Mouse (Mus musculus): ENCODE measurements around the gene Areg. TPM values are rescaled to one million over a fixed set of nuclear protein-coding genes. Genes with fewer than 3 reads are reported as not detected.
A peak's percentile ranks its signal among the peaks of the same experiment; 100 is the strongest.

Gene Areg
- polyA plus RNA-seq (2012; rRNA removed) = 12.1 and 23.0 TPM in 2 replicates

DNA sequence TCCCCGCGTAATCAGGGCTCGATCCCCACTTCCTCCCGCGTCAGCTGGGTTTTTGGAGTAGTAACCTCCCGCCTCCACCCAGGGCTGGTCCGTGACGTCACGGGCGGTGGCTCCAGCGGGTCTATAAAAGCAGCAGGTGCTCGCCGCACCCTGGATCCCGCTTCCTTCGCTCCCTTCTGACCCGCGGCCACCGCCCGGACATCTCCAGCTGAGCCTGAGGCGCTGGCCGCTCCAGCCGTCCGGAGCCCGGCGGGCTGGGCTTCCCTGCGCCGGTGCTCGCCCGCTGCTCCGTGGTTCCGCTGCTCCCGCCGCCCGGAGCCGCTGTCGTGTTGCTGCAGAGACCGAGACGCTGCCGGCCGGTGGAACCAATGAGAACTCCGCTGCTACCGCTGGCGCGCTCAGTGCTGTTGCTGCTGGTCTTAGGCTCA lies at the start of gene Areg:
Gene Areg (plus strand): TSS at position 154 of the 428 bp plus-strand sequence.
- Histone ChIP-seq H3K27ac (ENCODE audit: insufficient read depth, low read depth, low read length) (no peak within 1 kb of the TSS), H3K4me1 (ENCODE audit: control insufficient read depth, insufficient read depth, insufficient read length, low read length) (peaks cover 2% of the 10 kb centered on the region; the same call in 1 of the 2 replicates), H3K36me3 (ENCODE audit: control insufficient read depth, insufficient read depth, low read length) (peaks cover 1% of the 10 kb centered on the region; the same call in 1 of the 2 replicates), H3K4me3 (ENCODE audit: low read depth, low read length) (peak within 1 kb of the TSS; percentile 73), H3K27me3 (ENCODE audit: control insufficient read depth, insufficient read depth, low read length) (no peaks in the 10 kb centered on the region)
- WGBS = under 1% methylated on average over 44 of the region's 44 CpGs
- TF ChIP-seq CTCF (IDR thresholded peaks at IDR 0.05; ENCODE audit: extremely low read depth, insufficient read length, insufficient replicate concordance, low read depth, low read length) (no peak), POLR2A (IDR thresholded peaks at IDR 0.05; ENCODE audit: low read depth, low read length) (peak; percentile 32; the same call in 1 of the 2 replicates)

DNA sequence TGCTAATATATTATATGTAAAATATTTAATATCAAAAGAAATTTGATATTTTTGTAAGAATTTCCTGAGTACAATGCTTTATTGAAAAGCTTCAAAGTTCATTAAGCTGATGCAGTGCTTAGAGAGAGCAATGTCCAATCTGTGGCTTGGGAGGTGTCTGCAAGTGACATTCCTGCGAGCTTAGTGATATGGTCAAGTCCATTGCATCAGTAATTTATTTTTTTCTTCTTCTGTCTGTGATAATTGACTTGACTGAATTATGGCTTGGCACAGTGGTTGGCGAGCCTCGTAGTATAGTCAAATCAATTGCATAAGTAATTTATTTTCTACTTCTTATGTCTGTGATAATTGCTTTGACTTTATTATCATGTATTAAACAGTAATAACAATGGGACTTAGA lies 49.1 kb upstream of the Areg start:
- H3K4me1 ChIP-seq (ENCODE audit: control insufficient read depth, insufficient read depth, insufficient read length, low read length) = 0 out of 2 replicates have a peak, but pooled peaks cover 3% of the 10 kb centered on the region
- H3K4me3 ChIP-seq (ENCODE audit: low read depth, low read length) = no peak overlapping the region
- H3K27me3 ChIP-seq (ENCODE audit: control insufficient read depth, insufficient read depth, low read length) = no peaks in the 10 kb centered on the region
- TF ChIP-seq CTCF (IDR thresholded peaks at IDR 0.05; ENCODE audit: extremely low read depth, insufficient read length, insufficient replicate concordance, low read depth, low read length) (no peak), POLR2A (IDR thresholded peaks at IDR 0.05; ENCODE audit: low read depth, low read length) (no peak)
- WGBS = 39% methylated on average over 3 of the region's 3 CpGs
- peaks cover 9% of the 10 kb centered on the region for H3K36me3 ChIP-seq (ENCODE audit: control insufficient read depth, insufficient read depth, low read length)
- H3K27ac ChIP-seq (ENCODE audit: insufficient read depth, low read depth, low read length) = no peak overlapping the region

GRCm38 (mm10) chr5:91097911-91098614 lies 41.3 kb upstream of the Areg start:
- Histone ChIP-seq H3K27me3 (ENCODE audit: control insufficient read depth, insufficient read depth, low read length) (no peaks in the 10 kb centered on the region), H3K4me1 (ENCODE audit: control insufficient read depth, insufficient read depth, insufficient read length, low read length) (peaks cover 4% of the 10 kb centered on the region; the same call in 1 of the 2 replicates), H3K36me3 (ENCODE audit: control insufficient read depth, insufficient read depth, low read length) (no peaks in the 10 kb centered on the region), H3K4me3 (ENCODE audit: low read depth, low read length) (no peak overlapping the region), H3K27ac (ENCODE audit: insufficient read depth, low read depth, low read length) (no peak overlapping the region; the same call in 1 of the 2 replicates)
- TF ChIP-seq CTCF (IDR thresholded peaks at IDR 0.05; ENCODE audit: extremely low read depth, insufficient read length, insufficient replicate concordance, low read depth, low read length) = no peak
- TF ChIP-seq POLR2A (IDR thresholded peaks at IDR 0.05; ENCODE audit: low read depth, low read length) = no peak
- 31% methylated on average over 10 of the region's 10 CpGs for WGBS

DNA sequence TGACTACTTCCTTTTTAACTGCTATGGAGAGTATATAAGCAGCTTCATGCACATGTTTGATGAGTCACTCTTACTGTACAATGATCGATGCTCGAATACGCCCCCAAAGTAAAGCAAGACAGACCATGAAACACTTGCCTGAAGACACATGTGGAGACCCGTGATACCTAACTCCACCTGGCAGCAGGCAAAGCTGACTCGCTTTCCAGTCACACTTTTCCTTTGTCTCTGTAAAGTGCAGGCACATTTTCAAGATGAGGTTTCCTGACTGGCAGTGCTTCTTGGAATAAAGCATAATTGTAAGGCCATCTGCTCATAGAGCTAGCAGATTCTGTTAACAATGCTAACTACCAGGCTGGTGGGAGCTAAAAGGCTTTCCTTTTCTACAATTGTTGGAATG lies 37.7 kb upstream of the Areg start:
- H3K4me1 ChIP-seq (ENCODE audit: control insufficient read depth, insufficient read depth, insufficient read length, low read length) = peaks cover 4% of the 10 kb centered on the region; the same call in 1 of the 2 replicates
- WGBS = 94% methylated on average over 5 of the region's 5 CpGs
- H3K27me3 ChIP-seq (ENCODE audit: control insufficient read depth, insufficient read depth, low read length) = no peaks in the 10 kb centered on the region
- no peaks in the 10 kb centered on the region for H3K36me3 ChIP-seq (ENCODE audit: control insufficient read depth, insufficient read depth, low read length)
- H3K4me3 ChIP-seq (ENCODE audit: low read depth, low read length) = no peak overlapping the region
- no peak for TF ChIP-seq CTCF (IDR thresholded peaks at IDR 0.05; ENCODE audit: extremely low read depth, insufficient read length, insufficient replicate concordance, low read depth, low read length)
- TF ChIP-seq POLR2A (IDR thresholded peaks at IDR 0.05; ENCODE audit: low read depth, low read length) = no peak
- H3K27ac ChIP-seq (ENCODE audit: insufficient read depth, low read depth, low read length) = no peak overlapping the region

DNA sequence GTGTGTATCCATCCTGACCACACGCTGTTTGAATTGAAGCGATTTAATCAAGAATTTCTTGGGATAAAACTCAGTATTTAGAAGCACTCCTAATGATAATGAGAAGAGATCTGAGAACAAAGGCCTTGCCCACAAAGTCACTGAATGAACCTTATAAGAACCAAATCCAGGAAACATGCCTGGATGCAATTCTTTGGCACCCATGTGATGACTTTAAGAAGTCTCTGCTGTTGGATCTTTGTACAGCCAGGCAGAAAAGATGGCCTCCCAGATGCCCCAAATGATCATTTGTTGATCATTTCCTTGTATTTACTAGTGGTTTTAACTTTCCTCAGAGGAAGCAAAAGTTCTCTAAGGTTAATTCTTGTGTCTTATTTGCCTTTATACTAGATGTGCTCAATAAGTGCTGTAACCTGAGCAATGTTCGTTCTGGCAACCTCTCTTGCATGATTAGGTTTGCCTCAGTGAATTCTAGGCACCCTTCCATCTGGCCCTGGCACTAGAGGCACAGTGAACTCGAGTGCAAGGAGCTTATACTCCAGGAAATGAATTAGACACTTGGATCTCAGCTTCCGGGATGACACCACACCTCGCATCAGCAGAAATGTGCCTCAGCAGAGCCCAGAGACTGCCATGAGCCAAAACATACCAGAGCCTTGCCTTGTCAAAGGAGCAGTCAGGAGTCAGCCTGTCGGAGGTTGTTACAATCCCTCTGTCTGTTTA lies 35.3 kb upstream of the Areg start:
- WGBS = 56% methylated on average over 7 of the region's 7 CpGs
- TF ChIP-seq CTCF (IDR thresholded peaks at IDR 0.05; ENCODE audit: extremely low read depth, insufficient read length, insufficient replicate concordance, low read depth, low read length) = no peak
- no peak for TF ChIP-seq POLR2A (IDR thresholded peaks at IDR 0.05; ENCODE audit: low read depth, low read length)
- H3K27ac ChIP-seq (ENCODE audit: insufficient read depth, low read depth, low read length) = no peak overlapping the region
- no peak overlapping the region for H3K4me3 ChIP-seq (ENCODE audit: low read depth, low read length)
- H3K27me3 ChIP-seq (ENCODE audit: control insufficient read depth, insufficient read depth, low read length) = no peaks in the 10 kb centered on the region
- 0 out of 2 replicates have a peak, but pooled peaks cover under 1% of the 10 kb centered on the region for H3K4me1 ChIP-seq (ENCODE audit: control insufficient read depth, insufficient read depth, insufficient read length, low read length)
- H3K36me3 ChIP-seq (ENCODE audit: control insufficient read depth, insufficient read depth, low read length) = no peaks in the 10 kb centered on the region

DNA sequence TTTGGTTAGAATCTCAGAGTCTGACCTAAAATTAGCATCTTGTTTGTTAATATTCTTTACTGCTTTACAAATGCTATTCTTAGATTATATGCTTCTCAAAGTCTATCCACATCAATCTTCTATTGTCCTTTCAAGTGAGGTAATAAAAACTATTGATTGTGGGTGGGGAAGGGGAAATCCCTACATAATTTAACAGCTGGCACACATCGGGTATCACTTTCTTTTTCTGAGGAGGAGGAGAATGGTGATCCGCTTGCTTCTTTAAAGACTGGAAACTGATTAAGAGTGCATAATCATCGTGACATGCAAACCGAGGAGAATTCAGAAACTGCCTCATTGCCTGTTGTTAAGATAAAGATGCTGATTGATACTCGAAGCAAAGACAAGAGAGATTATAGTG lies 33.2 kb upstream of the Areg start:
- H3K27ac ChIP-seq (ENCODE audit: insufficient read depth, low read depth, low read length) = no peak overlapping the region
- no peaks in the 10 kb centered on the region for H3K27me3 ChIP-seq (ENCODE audit: control insufficient read depth, insufficient read depth, low read length)
- no peak for TF ChIP-seq POLR2A (IDR thresholded peaks at IDR 0.05; ENCODE audit: low read depth, low read length)
- TF ChIP-seq CTCF (IDR thresholded peaks at IDR 0.05; ENCODE audit: extremely low read depth, insufficient read length, insufficient replicate concordance, low read depth, low read length) = no peak
- 25% methylated on average over 5 of the region's 5 CpGs for WGBS
- H3K36me3 ChIP-seq (ENCODE audit: control insufficient read depth, insufficient read depth, low read length) = no peaks in the 10 kb centered on the region
- H3K4me3 ChIP-seq (ENCODE audit: low read depth, low read length) = no peak overlapping the region
- H3K4me1 ChIP-seq (ENCODE audit: control insufficient read depth, insufficient read depth, insufficient read length, low read length) = no peaks in the 10 kb centered on the region

Data from small intestine, adult 2 months (tissue).